Mouse (Mus musculus) B cell, adult 67 days (primary cell): Measurements from ENCODE around the gene Pm20d1. TPM values are rescaled to one million over a fixed set of nuclear protein-coding genes. Genes with fewer than 3 reads are reported as not detected.

Experiments used
- total RNA-seq, 2 experiments: library from RNA; stranded (reverse); gene quantifications; 4 replicates each; pipeline ENCODE4 v1.2.4; 2023

Gene Pm20d1
- not detected for total RNA-seq

GRCm38 (mm10) chr1:131797202-131797909 is at the start of gene Pm20d1:
TSS of gene Pm20d1 (plus strand) at chr1:131797381.

GRCm38 (mm10) chr1:131827207-131827786 is 30.1 kb downstream of the Pm20d1 start, which contains the start of gene Slc41a1:
TSS of gene Slc41a1 (plus strand) at chr1:131827493.

GRCm38 (mm10) chr1:131867093-131867945 is 70.1 kb downstream of the Pm20d1 start, which contains the start of gene Rab29:
TSS of gene Rab29 (plus strand) at chr1:131867224.

Other genes with a start within 250 kb of the Pm20d1 start
- gene Avpr1b, start 198.1 kb upstream of the Pm20d1 start, total RNA-seq, result not detected
- gene Ctse, start 159.1 kb upstream of the Pm20d1 start, total RNA-seq, result 100 to 1,000 TPM; 131 to 135 TPM
- under 1 TPM; 0.32 to 0.68 TPM for gene Rab7b, start 108.7 kb upstream of the Pm20d1 start, total RNA-seq
- gene Slc26a9, start 53.4 kb upstream of the Pm20d1 start, total RNA-seq, result not detected
- gene Slc41a1, start 30.1 kb downstream of the Pm20d1 start, total RNA-seq, result 10 to 100 TPM; 49.2 to 54.4 TPM
- gene Rab29, start 69.8 kb downstream of the Pm20d1 start, total RNA-seq, result 10 to 100 TPM; 17.4 to 23.4 TPM
- 10 to 100 TPM; 89.1 to 94.5 TPM for gene Nucks1, start 113.2 kb downstream of the Pm20d1 start, total RNA-seq
- gene Slc45a3, start 165.6 kb downstream of the Pm20d1 start, total RNA-seq, result 1 to 10 TPM in 1 of 2 experiments, under 1 TPM in 1; 0.92 to 1.0 TPM
- 100 to 1,000 TPM; 330 to 333 TPM for gene Elk4, start 210.2 kb downstream of the Pm20d1 start, total RNA-seq